Mouse (Mus musculus): Measurements from ENCODE around the gene Tnks1bp1. TPM values are rescaled to one million over a fixed set of nuclear protein-coding genes. Genes with fewer than 3 reads are reported as not detected.

Gene Tnks1bp1
- total RNA-seq (2012; rRNA removed) (3.8 and 7.5 TPM in 2 replicates), total RNA-seq (2014; rRNA removed) (1.5 TPM in 2 replicates), polyA plus RNA-seq (2012; ENCODE audit: insufficient read length, low read depth) (3.9 and 4.0 TPM in 2 replicates)

- Histone ChIP-seq H3K79me2 (replicated peaks; ENCODE audit: control insufficient read depth, extremely low read depth, insufficient read depth, poor library complexity, severe bottlenecking) (no peaks in the 10 kb centered on the region), H3K4me2 (ENCODE audit: insufficient read depth, low read depth, poor library complexity, severe bottlenecking) (peak within 1 kb of the TSS; percentile 89), H3K4me1 (ENCODE audit: control insufficient read depth in 1 of 2, insufficient read depth in 2 of 2) (peaks cover 7 to 60% of the 10 kb centered on the region in 2 experiments), H3K36me3 (replicated peaks in 1 of 2; ENCODE audit: control insufficient read depth in 1 of 2, insufficient read depth in 1 of 2, low read length in 1 of 2) (peaks cover 36 to 59% of the 10 kb centered on the region in 2 experiments), H3K9ac (ENCODE audit: insufficient read depth, low read depth) (peak within 1 kb of the TSS; percentile 84), H3K27ac (ENCODE audit: insufficient read depth, low read depth) (peak within 1 kb of the TSS; percentile 65), H3K4me3 (replicated peaks in 1 of 3; ENCODE audit: low read depth in 2 of 3, low read length in 2 of 3, poor library complexity in 1 of 3) (peak within 1 kb of the TSS; percentile 30 to 67 (median 54)), H3K9me3 (replicated peaks; ENCODE audit: low read length) (no peaks in the 10 kb centered on the region), H3K27me3 (replicated peaks) (no peaks in the 10 kb centered on the region)
- peak; percentile 98 for DNase-seq (ENCODE audit: extremely low read depth)
- peak; percentile 53; the same call in 1 of the 2 replicates for TF ChIP-seq BHLHE40 (IDR thresholded peaks at IDR 0.05; ENCODE audit: low read depth, low read length)
- TF ChIP-seq MAX (IDR thresholded peaks at IDR 0.05; ENCODE audit: low read length) = peak; percentile 81; the same call in 1 of the 2 replicates
- no peak for TF ChIP-seq ZNF384 (IDR thresholded peaks at IDR 0.05; ENCODE audit: low read depth, low read length)
- peak; percentile 40; the same call in 1 of the 2 replicates for TF ChIP-seq JUN (IDR thresholded peaks at IDR 0.05; ENCODE audit: insufficient read depth, low read depth, low read length)
- TF ChIP-seq ZKSCAN1 (IDR thresholded peaks at IDR 0.05; ENCODE audit: borderline replicate concordance, low read depth, low read length) = no peak
- no peak for TF ChIP-seq CTCF (conservative IDR thresholded peaks at IDR 0.05 in 1 of 2, IDR thresholded peaks at IDR 0.05 in 1 of 2; ENCODE audit: low read depth in 2 of 2, low read length in 2 of 2)
- TF ChIP-seq IRF4 (IDR thresholded peaks at IDR 0.05; ENCODE audit: low read depth, low read length) = peak; percentile 88
- TF ChIP-seq SIN3A (IDR thresholded peaks at IDR 0.05; ENCODE audit: low read length) = peak; percentile 54
- peak; percentile 58; the same call in 1 of the 2 replicates for TF ChIP-seq POLR2AphosphoS2 (IDR thresholded peaks at IDR 0.05; ENCODE audit: low read depth, low read length)
- TF ChIP-seq USF2 (conservative IDR thresholded peaks at IDR 0.05; ENCODE audit: low read depth, low read length) = no peak
- no peak; the same call in 1 of the 2 replicates for TF ChIP-seq CHD2 (IDR thresholded peaks at IDR 0.05; ENCODE audit: low read length)
- TF ChIP-seq E2F4 (IDR thresholded peaks at IDR 0.05; ENCODE audit: insufficient replicate concordance, low read depth, low read length) = 0 out of 2 replicates have a peak, but pooled peaks have one; percentile 15
- TF ChIP-seq NRF1 (IDR thresholded peaks at IDR 0.05; ENCODE audit: low read depth, low read length) = no peak
- TF ChIP-seq MEF2A (IDR thresholded peaks at IDR 0.05; ENCODE audit: borderline replicate concordance, low read depth, low read length) = peak; percentile 77
- no peak for TF ChIP-seq ZC3H11A (IDR thresholded peaks at IDR 0.05; ENCODE audit: low read depth, low read length)
- peak; percentile 87 for TF ChIP-seq MXI1 (IDR thresholded peaks at IDR 0.05; ENCODE audit: low read depth, low read length)
- no peak for TF ChIP-seq USF1 (IDR thresholded peaks at IDR 0.05; ENCODE audit: low read depth, low read length)
- no peak for TF ChIP-seq MAFK (IDR thresholded peaks at IDR 0.05; ENCODE audit: insufficient replicate concordance, low read length)
- TF ChIP-seq EP300 (IDR thresholded peaks at IDR 0.05; ENCODE audit: low read length) = no peak
- TF ChIP-seq POLR2A (IDR thresholded peaks at IDR 0.05; ENCODE audit: low read depth, low read length) = peak; percentile 63
- TF ChIP-seq MYC (IDR thresholded peaks at IDR 0.05; ENCODE audit: low read depth, low read length) = peak; percentile 89
- TF ChIP-seq MAZ (IDR thresholded peaks at IDR 0.05; ENCODE audit: low read depth, low read length) = peak; percentile 81
- peak; percentile 76 for TF ChIP-seq ETS1 (conservative IDR thresholded peaks at IDR 0.05; ENCODE audit: low read depth, low read length)
- no peak for TF ChIP-seq NELFE (IDR thresholded peaks at IDR 0.05; ENCODE audit: low read depth, low read length)
- TF ChIP-seq TCF12 (IDR thresholded peaks at IDR 0.05; ENCODE audit: low read depth, low read length) = peak; percentile 61
- TF ChIP-seq SMC3 (IDR thresholded peaks at IDR 0.05; ENCODE audit: low read depth, low read length) = no peak
- 0 out of 2 replicates have a peak, but pooled peaks have one; percentile 45 for TF ChIP-seq KAT2A (IDR thresholded peaks at IDR 0.05; ENCODE audit: insufficient replicate concordance, low read length)
- TF ChIP-seq CHD1 (IDR thresholded peaks at IDR 0.05; ENCODE audit: low read depth, low read length) = no peak
- TF ChIP-seq RAD21 (IDR thresholded peaks at IDR 0.05; ENCODE audit: low read depth, low read length) = no peak
- no peak for TF ChIP-seq PAX5 (IDR thresholded peaks at IDR 0.05; ENCODE audit: low read length)
- 0 out of 2 replicates have a peak, but pooled peaks have one; percentile 37 for TF ChIP-seq TBP (conservative IDR thresholded peaks at IDR 0.05; ENCODE audit: low read depth, low read length)
- TF ChIP-seq ZMIZ1 (IDR thresholded peaks at IDR 0.05; ENCODE audit: low read depth, low read length) = peak; percentile 22; the same call in 1 of the 2 replicates
- 0 out of 2 replicates have a peak, but pooled peaks have one; percentile 12 for TF ChIP-seq GABPA (IDR thresholded peaks at IDR 0.05; ENCODE audit: insufficient replicate concordance, low read depth, low read length)
- peak; percentile 82 for TF ChIP-seq ELF1 (IDR thresholded peaks at IDR 0.05; ENCODE audit: low read depth, low read length)
- TF ChIP-seq HCFC1 (IDR thresholded peaks at IDR 0.05; ENCODE audit: low read depth, low read length) = peak; percentile 82
- no peak for TF ChIP-seq RCOR1 (conservative IDR thresholded peaks at IDR 0.05; ENCODE audit: low read depth, low read length)
- TF ChIP-seq JUND (conservative IDR thresholded peaks at IDR 0.05; ENCODE audit: low read depth, low read length) = peak; percentile 29; the same call in 1 of the 2 replicates
- TF ChIP-seq UBTF (IDR thresholded peaks at IDR 0.05; ENCODE audit: low read depth, low read length) = no peak
- dilution Hi-C loops (cut with MboI; ENCODE audit: extremely low pct_ligation_motif_present, extremely low pct_unique_long_range_greater_than_20kb, low sequenced_read_pairs) (no loop called here), in situ Hi-C loops (cut with MboI; ENCODE audit: low pct_ligation_motif_present, low pct_unique_long_range_greater_than_20kb, low sequenced_read_pairs) (no loop called here)
These were observed at the start of gene Tnks1bp1 for GRCm38 (mm10) chr2:85047596-85048167. Gene Tnks1bp1, plus strand, starts transcription at chr2:85048022.
